Comparison of ENCODE assay signal across 15 mouse cellular contexts in genomic region chr7:83015756-83016155, GRCm38 (mm10).
DNase-seq lines count a peak whose midpoint lies in the region; ATAC-seq and TF ChIP-seq lines count a peak whose summit lies in the region.
"Had no signal": no experiment of that assay in that cellular context is flagged by ENCODE, and none has a peak within 500 bp of the region (broad histone marks: within the 10 kb centered on the region; RNA-seq: fewer than 3 reads in every experiment).

No protein-coding gene starts in this region.

- H3K36me3 ChIP-seq in hindbrain, embryonic 14.5 days (replicated peaks; ENCODE audit: control insufficient read depth, insufficient read depth) = no peaks in the 10 kb centered on the region
- no peaks in the 10 kb centered on the region for H3K36me3 ChIP-seq in midbrain, embryonic 14.5 days (ENCODE audit: control insufficient read depth, insufficient read depth, low read length)
- no peaks in the 10 kb centered on the region for H3K36me3 ChIP-seq in liver, postnatal 0 days (replicated peaks; ENCODE audit: insufficient read depth, low read length)
- H3K36me3 ChIP-seq: intestine, embryonic 15.5 days had no signal

- H3K27ac ChIP-seq in hindbrain, embryonic 14.5 days = peak overlapping the region; percentile 66; the same call in 1 of the 2 replicates
- peak overlapping the region; percentile 70; the same call in 1 of the 2 replicates for H3K27ac ChIP-seq in midbrain, embryonic 14.5 days (replicated peaks; ENCODE audit: low read depth, low read length)
- no peak overlapping the region for H3K27ac ChIP-seq in liver, postnatal 0 days (ENCODE audit: low read depth)
- H3K27ac ChIP-seq: heart, adult 2 months; intestine, embryonic 15.5 days; kidney, postnatal 0 days had no signal

- H3K9ac ChIP-seq in hindbrain, embryonic 14.5 days = peak overlapping the region; percentile 36; the same call in 1 of the 2 replicates
- no peak overlapping the region for H3K9ac ChIP-seq in midbrain, embryonic 14.5 days (replicated peaks; ENCODE audit: low read length)
- H3K9ac ChIP-seq in liver, postnatal 0 days (replicated peaks) = no peak overlapping the region
- H3K9ac ChIP-seq: intestine, embryonic 15.5 days; lung, embryonic 14.5 days had no signal

- no peaks in the 10 kb centered on the region for H3K27me3 ChIP-seq in hindbrain, embryonic 14.5 days (ENCODE audit: control insufficient read depth, insufficient read depth, low read length)
- no peaks in the 10 kb centered on the region for H3K27me3 ChIP-seq in midbrain, embryonic 14.5 days (ENCODE audit: control insufficient read depth, insufficient read depth, low read length)
- no peaks in the 10 kb centered on the region for H3K27me3 ChIP-seq in liver, postnatal 0 days (ENCODE audit: insufficient read depth, low read length)
- H3K27me3 ChIP-seq: intestine, embryonic 15.5 days had no signal

- H3K4me3 ChIP-seq in hindbrain, embryonic 14.5 days (replicated peaks; ENCODE audit: low read length) = no peak overlapping the region
- no peak overlapping the region for H3K4me3 ChIP-seq in midbrain, embryonic 14.5 days (replicated peaks; ENCODE audit: low read depth, low read length)
- no peak overlapping the region for H3K4me3 ChIP-seq in liver, postnatal 0 days (ENCODE audit: low read depth, low read length)
- H3K4me3 ChIP-seq: heart, adult 2 months; intestine, embryonic 15.5 days had no signal

- peaks cover 11% of the 10 kb centered on the region for H3K4me1 ChIP-seq in hindbrain, embryonic 14.5 days (replicated peaks; ENCODE audit: control insufficient read depth, insufficient read depth, low read length)
- H3K4me1 ChIP-seq in midbrain, embryonic 14.5 days (ENCODE audit: control insufficient read depth, insufficient read depth, low read length) = 0 out of 2 replicates have a peak, but pooled peaks cover 6% of the 10 kb centered on the region
- H3K4me1 ChIP-seq in liver, postnatal 0 days (ENCODE audit: insufficient read depth) = no peaks in the 10 kb centered on the region
- H3K4me1 ChIP-seq: intestine, embryonic 15.5 days had no signal

- ATAC-seq in hindbrain, embryonic 14.5 days (ENCODE audit: low FRiP score) = peak; percentile 55; the same call in 1 of the 2 replicates
- peak; percentile 55; the same call in 1 of the 2 replicates for ATAC-seq in midbrain, embryonic 14.5 days (ENCODE audit: low FRiP score, low TSS enrichment)
- ATAC-seq in liver, postnatal 0 days = no peak
- ATAC-seq: intestine, embryonic 15.5 days; Patski had no signal

- DNase-seq in brain, adult 2 months (ENCODE audit: low read depth, low spot score) = peak; percentile 47
- peak; percentile 65 for DNase-seq in brain, embryonic 14.5 days (ENCODE audit: low read depth)
- no peak for DNase-seq in hindbrain, embryonic 14.5 days (ENCODE audit: low spot score)
- DNase-seq in midbrain, embryonic 14.5 days = peak; percentile 63
- DNase-seq in lung, postnatal 4 days = no peak
- no peak for DNase-seq in cerebellum, postnatal 4 days (ENCODE audit: low spot score in 2 of 2)
- no peak for DNase-seq in liver, postnatal 0 days
- DNase-seq: cerebellum, adult 2 months; heart, adult 2 months; heart, postnatal 14 days; lung, embryonic 14.5 days; thymus, adult 2 months had no signal

- no peak for TF ChIP-seq EP300 in liver, postnatal 0 days (IDR thresholded peaks at IDR 0.05; ENCODE audit: low read depth)

- no peak for TF ChIP-seq CTCF in brain, embryonic 14.5 days (IDR thresholded peaks at IDR 0.05; ENCODE audit: borderline replicate concordance, extremely low read depth, insufficient read depth, insufficient read length)
- TF ChIP-seq CTCF in liver, postnatal 0 days (IDR thresholded peaks at IDR 0.05; ENCODE audit: low read depth) = no peak

- TF ChIP-seq POLR2A in brain, embryonic 14.5 days (IDR thresholded peaks at IDR 0.05; ENCODE audit: borderline replicate concordance, extremely low read depth, insufficient read depth, insufficient read length, poor library complexity, severe bottlenecking) = no peak

- 18% methylated on average over 4 of the region's 4 CpGs for WGBS in hindbrain, embryonic 14.5 days
- 2% methylated on average over 4 of the region's 4 CpGs for WGBS in midbrain, embryonic 14.5 days
- WGBS in liver, postnatal 0 days (ENCODE audit: insufficient replicate concordance) = 44% methylated on average over 4 of the region's 4 CpGs

- no peak overlapping the region for H3K4me2 ChIP-seq in hindbrain, embryonic 14.5 days (replicated peaks)
- no peak overlapping the region for H3K4me2 ChIP-seq in midbrain, embryonic 14.5 days (ENCODE audit: low read length)
- no peak overlapping the region for H3K4me2 ChIP-seq in liver, postnatal 0 days (ENCODE audit: low read depth, low read length)
- H3K4me2 ChIP-seq: intestine, embryonic 15.5 days; lung, embryonic 14.5 days had no signal

- no peaks in the 10 kb centered on the region for H3K9me3 ChIP-seq in hindbrain, embryonic 14.5 days (ENCODE audit: control insufficient read depth, low read length)
- H3K9me3 ChIP-seq in midbrain, embryonic 14.5 days (ENCODE audit: control insufficient read depth, low read length) = no peaks in the 10 kb centered on the region
- H3K9me3 ChIP-seq in liver, postnatal 0 days (ENCODE audit: low read length) = no peaks in the 10 kb centered on the region
- H3K9me3 ChIP-seq: intestine, embryonic 15.5 days had no signal

Comparison
In these comparisons a context has a peak if more than half of its experiments do, and no peak if none do; other contexts are left out.
1. DNase-seq: peak in brain, adult 2 months (single experiment), brain, embryonic 14.5 days (single experiment) and midbrain, embryonic 14.5 days (single experiment); none in hindbrain, embryonic 14.5 days (single experiment), lung, postnatal 4 days (0 of 2), cerebellum, postnatal 4 days (0 of 2) and liver, postnatal 0 days (single experiment).